Comparison of ENCODE assay signal across 27 mouse cellular contexts in the genomic region with DNA sequence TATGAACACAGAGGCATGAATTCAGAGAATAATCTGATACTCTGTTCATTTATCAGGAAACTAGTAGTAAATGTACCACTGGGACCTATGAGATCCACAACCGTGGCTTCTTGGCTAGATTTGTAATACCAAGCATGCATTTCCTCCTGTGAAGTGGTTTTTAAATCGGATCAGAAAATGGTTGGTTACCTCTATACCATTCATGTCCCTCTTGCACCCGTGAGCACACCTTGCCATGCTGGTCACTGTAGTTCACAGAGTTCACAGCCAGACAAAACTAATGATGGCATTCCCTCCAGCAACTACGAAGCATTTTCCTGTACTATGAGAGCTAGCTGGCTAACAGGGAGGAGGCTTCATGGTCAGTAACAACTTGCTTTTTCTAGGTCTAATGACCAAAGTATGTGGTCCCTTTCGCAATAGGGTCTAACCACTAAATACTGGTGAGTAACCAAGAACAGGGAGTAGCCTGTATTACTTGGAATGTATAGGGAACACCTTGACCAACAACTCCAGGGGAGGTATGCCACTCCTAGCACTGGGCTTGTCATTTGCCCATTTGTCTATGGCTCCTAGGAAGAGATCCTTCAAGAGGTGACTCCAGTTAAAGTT.
"Had no signal": no experiment of that assay in that cellular context is flagged by ENCODE, and none has a peak within 500 bp of the region (broad histone marks: within the 10 kb centered on the region; RNA-seq: fewer than 3 reads in every experiment).

No protein-coding gene starts in this region.

- H3K4me2 ChIP-seq: kidney, embryonic 15.5 days; limb, embryonic 12.5 days; limb, embryonic 15.5 days; liver, embryonic 12.5 days; liver, embryonic 15.5 days; lung, embryonic 15.5 days; midbrain, embryonic 12.5 days; neural tube, embryonic 12.5 days; neural tube, embryonic 15.5 days had no signal

- H3K27ac ChIP-seq: kidney, embryonic 15.5 days; limb, embryonic 12.5 days; limb, embryonic 15.5 days; liver, embryonic 12.5 days; liver, embryonic 15.5 days; lung, embryonic 15.5 days; midbrain, embryonic 12.5 days; neural tube, embryonic 12.5 days; neural tube, embryonic 15.5 days; stomach, postnatal 0 days had no signal

- H3K36me3 ChIP-seq: kidney, embryonic 15.5 days; limb, embryonic 12.5 days; limb, embryonic 15.5 days; liver, embryonic 12.5 days; liver, embryonic 15.5 days; lung, embryonic 15.5 days; midbrain, embryonic 12.5 days; neural tube, embryonic 12.5 days; neural tube, embryonic 15.5 days had no signal

- H3K9ac ChIP-seq: kidney, embryonic 15.5 days; limb, embryonic 12.5 days; limb, embryonic 15.5 days; liver, embryonic 12.5 days; liver, embryonic 15.5 days; lung, embryonic 15.5 days; midbrain, embryonic 12.5 days; neural tube, embryonic 12.5 days; neural tube, embryonic 15.5 days had no signal

- H3K4me3 ChIP-seq: kidney, embryonic 15.5 days; limb, embryonic 12.5 days; limb, embryonic 15.5 days; liver, embryonic 12.5 days; liver, embryonic 15.5 days; lung, embryonic 15.5 days; megakaryocyte, embryonic 14.5 days; midbrain, embryonic 12.5 days; neural tube, embryonic 12.5 days; neural tube, embryonic 15.5 days had no signal

- DNase-seq: kidney, adult 11 months; kidney, adult 8-10 months; kidney, postnatal 10 days; kidney, postnatal 36 days; layer of hippocampus, postnatal 36 days; left cerebral cortex, postnatal 4 days; lung, adult 18-20 months; lung, postnatal 10 days; lung, postnatal 36 days; right cerebral cortex, adult 18-20 months; right cerebral cortex, postnatal 14 days; right cerebral cortex, postnatal 4 days; thymus, adult 2 months; thymus, postnatal 14 days; thymus, postnatal 4 days had no signal

- H3K9me3 ChIP-seq: kidney, embryonic 15.5 days; limb, embryonic 12.5 days; limb, embryonic 15.5 days; liver, embryonic 12.5 days; liver, embryonic 15.5 days; lung, embryonic 15.5 days; midbrain, embryonic 12.5 days; neural tube, embryonic 12.5 days; neural tube, embryonic 15.5 days had no signal

- ATAC-seq: liver, embryonic 12.5 days; midbrain, embryonic 16.5 days had no signal

- H3K4me1 ChIP-seq: kidney, embryonic 15.5 days; limb, embryonic 12.5 days; limb, embryonic 15.5 days; liver, embryonic 12.5 days; liver, embryonic 15.5 days; lung, embryonic 15.5 days; megakaryocyte, embryonic 14.5 days; neural tube, embryonic 12.5 days; neural tube, embryonic 15.5 days had no signal

- H3K27me3 ChIP-seq: kidney, embryonic 15.5 days; limb, embryonic 12.5 days; limb, embryonic 15.5 days; liver, embryonic 12.5 days; liver, embryonic 15.5 days; lung, embryonic 15.5 days; megakaryocyte, embryonic 14.5 days; midbrain, embryonic 12.5 days; neural tube, embryonic 12.5 days; neural tube, embryonic 15.5 days had no signal
